Mouse (Mus musculus): ENCODE measurements at regions not wholly inside any gene's neighbourhood (a gene's known extent, or its start where the extent isn't known, plus 50 kb on each side); places are given as distances from the start of the nearest gene placed in this dataset.

GRCm38 (mm10) chr6:94926652-94927211 is 190.3 kb upstream of the Kbtbd8 start:
- H3K36me3 ChIP-seq (ENCODE audit: control insufficient read depth, insufficient read depth, low read length), result no peaks in the 10 kb centered on the region
- no peak overlapping the region for H3K4me3 ChIP-seq (ENCODE audit: low read depth, low read length)
- no peak overlapping the region for H3K27ac ChIP-seq (ENCODE audit: insufficient read depth, low read depth, low read length)
- 83% methylated on average over 8 of the region's 8 CpGs for WGBS
- TF ChIP-seq POLR2A (IDR thresholded peaks at IDR 0.05; ENCODE audit: low read depth, low read length) (no peak), CTCF (IDR thresholded peaks at IDR 0.05; ENCODE audit: extremely low read depth, insufficient read length, insufficient replicate concordance, low read depth, low read length) (no peak)
- H3K4me1 ChIP-seq (ENCODE audit: control insufficient read depth, insufficient read depth, insufficient read length, low read length), result no peaks in the 10 kb centered on the region
- H3K27me3 ChIP-seq (ENCODE audit: control insufficient read depth, insufficient read depth, low read length), result no peaks in the 10 kb centered on the region

GRCm38 (mm10) chr6:94925408-94925807 is 191.6 kb upstream of the Kbtbd8 start:
- whole genome bisulfite sequencing, result 88% methylated on average over 1 of the region's 1 CpGs
- Histone ChIP-seq H3K4me3 (ENCODE audit: low read depth, low read length) (no peak overlapping the region), H3K4me1 (ENCODE audit: control insufficient read depth, insufficient read depth, insufficient read length, low read length) (no peaks in the 10 kb centered on the region), H3K27ac (ENCODE audit: insufficient read depth, low read depth, low read length) (no peak overlapping the region), H3K36me3 (ENCODE audit: control insufficient read depth, insufficient read depth, low read length) (no peaks in the 10 kb centered on the region), H3K27me3 (ENCODE audit: control insufficient read depth, insufficient read depth, low read length) (no peaks in the 10 kb centered on the region)
- no peak for TF ChIP-seq CTCF (IDR thresholded peaks at IDR 0.05; ENCODE audit: extremely low read depth, insufficient read length, insufficient replicate concordance, low read depth, low read length)
- no peak for TF ChIP-seq POLR2A (IDR thresholded peaks at IDR 0.05; ENCODE audit: low read depth, low read length)

- H3K27ac ChIP-seq (ENCODE audit: insufficient read depth, low read depth, low read length), result no peak overlapping the region
- no peaks in the 10 kb centered on the region for H3K4me1 ChIP-seq (ENCODE audit: control insufficient read depth, insufficient read depth, insufficient read length, low read length)
- no peaks in the 10 kb centered on the region for H3K36me3 ChIP-seq (ENCODE audit: control insufficient read depth, insufficient read depth, low read length)
- TF ChIP-seq CTCF (IDR thresholded peaks at IDR 0.05; ENCODE audit: extremely low read depth, insufficient read length, insufficient replicate concordance, low read depth, low read length) (no peak), POLR2A (IDR thresholded peaks at IDR 0.05; ENCODE audit: low read depth, low read length) (no peak)
- H3K4me3 ChIP-seq (ENCODE audit: low read depth, low read length), result no peak overlapping the region
- no peaks in the 10 kb centered on the region for H3K27me3 ChIP-seq (ENCODE audit: control insufficient read depth, insufficient read depth, low read length)
- WGBS, result 93% methylated on average over 11 of the region's 11 CpGs
Observed at GRCm38 (mm10) chr6:94924338-94925039, 192.6 kb upstream of the Kbtbd8 start.

- H3K27ac ChIP-seq (ENCODE audit: insufficient read depth, low read depth, low read length), result no peak overlapping the region
- no peak for TF ChIP-seq CTCF (IDR thresholded peaks at IDR 0.05; ENCODE audit: extremely low read depth, insufficient read length, insufficient replicate concordance, low read depth, low read length)
- TF ChIP-seq POLR2A (IDR thresholded peaks at IDR 0.05; ENCODE audit: low read depth, low read length), result no peak
- no peaks in the 10 kb centered on the region for H3K4me1 ChIP-seq (ENCODE audit: control insufficient read depth, insufficient read depth, insufficient read length, low read length)
- WGBS, result 43% methylated on average over 2 of the region's 2 CpGs
- H3K27me3 ChIP-seq (ENCODE audit: control insufficient read depth, insufficient read depth, low read length), result no peaks in the 10 kb centered on the region
- no peak overlapping the region for H3K4me3 ChIP-seq (ENCODE audit: low read depth, low read length)
- no peaks in the 10 kb centered on the region for H3K36me3 ChIP-seq (ENCODE audit: control insufficient read depth, insufficient read depth, low read length)
Observed at GRCm38 (mm10) chr6:94921741-94922140, 195.3 kb upstream of the Kbtbd8 start.

- Histone ChIP-seq H3K27me3 (ENCODE audit: control insufficient read depth, insufficient read depth, low read length) (no peaks in the 10 kb centered on the region), H3K4me1 (ENCODE audit: control insufficient read depth, insufficient read depth, insufficient read length, low read length) (no peaks in the 10 kb centered on the region), H3K36me3 (ENCODE audit: control insufficient read depth, insufficient read depth, low read length) (no peaks in the 10 kb centered on the region), H3K4me3 (ENCODE audit: low read depth, low read length) (no peak overlapping the region), H3K27ac (ENCODE audit: insufficient read depth, low read depth, low read length) (no peak overlapping the region)
- 91% methylated on average over 2 of the region's 2 CpGs for WGBS
- TF ChIP-seq CTCF (IDR thresholded peaks at IDR 0.05; ENCODE audit: extremely low read depth, insufficient read length, insufficient replicate concordance, low read depth, low read length) (no peak), POLR2A (IDR thresholded peaks at IDR 0.05; ENCODE audit: low read depth, low read length) (no peak)
Observed at GRCm38 (mm10) chr6:94920770-94921169, 196.3 kb upstream of the Kbtbd8 start.

GRCm38 (mm10) chr6:94919194-94919743 is 197.8 kb upstream of the Kbtbd8 start:
- no peaks in the 10 kb centered on the region; the same call in 1 of the 2 replicates for H3K4me1 ChIP-seq (ENCODE audit: control insufficient read depth, insufficient read depth, insufficient read length, low read length)
- H3K4me3 ChIP-seq (ENCODE audit: low read depth, low read length), result no peak overlapping the region
- no peaks in the 10 kb centered on the region for H3K27me3 ChIP-seq (ENCODE audit: control insufficient read depth, insufficient read depth, low read length)
- TF ChIP-seq CTCF (IDR thresholded peaks at IDR 0.05; ENCODE audit: extremely low read depth, insufficient read length, insufficient replicate concordance, low read depth, low read length), result no peak
- TF ChIP-seq POLR2A (IDR thresholded peaks at IDR 0.05; ENCODE audit: low read depth, low read length), result no peak
- H3K36me3 ChIP-seq (ENCODE audit: control insufficient read depth, insufficient read depth, low read length), result no peaks in the 10 kb centered on the region
- H3K27ac ChIP-seq (ENCODE audit: insufficient read depth, low read depth, low read length), result no peak overlapping the region
- 77% methylated on average over 5 of the region's 5 CpGs for WGBS

DNA sequence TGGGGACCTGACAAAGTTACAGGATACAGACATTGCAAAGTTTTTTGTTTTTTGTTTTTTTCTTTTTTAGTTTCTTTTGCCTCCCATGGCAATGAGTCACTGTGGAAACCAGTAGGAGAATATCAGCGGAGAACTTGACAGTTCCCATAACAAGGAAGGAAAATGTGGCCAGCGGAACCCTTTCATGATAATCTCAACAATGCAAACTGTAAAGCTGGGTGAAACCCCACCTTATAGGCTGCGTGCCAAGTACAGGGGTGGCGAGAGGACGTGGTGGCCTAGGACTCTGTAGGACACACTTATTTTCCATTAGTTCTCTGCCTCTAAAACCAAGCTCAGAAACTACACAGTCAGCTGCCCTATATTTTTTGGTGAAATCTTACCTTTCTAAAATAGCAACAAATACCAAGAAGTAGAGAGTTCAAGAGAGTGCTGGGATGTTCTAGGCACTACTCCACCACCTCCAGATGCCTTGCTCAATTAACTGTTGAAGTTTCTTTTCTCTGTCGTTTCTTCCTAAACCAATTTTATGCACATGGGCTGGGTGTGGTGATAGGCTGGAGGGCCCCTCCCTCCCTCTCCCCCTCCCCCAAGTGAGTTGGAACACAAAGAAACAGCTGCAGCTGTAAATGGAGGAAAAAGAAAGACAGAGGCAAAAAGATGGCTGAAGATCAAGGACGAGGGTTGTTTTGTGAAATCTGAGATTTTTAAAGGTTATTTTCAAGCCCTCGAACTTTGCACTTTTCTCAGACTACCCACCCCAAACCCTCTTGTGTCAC is 201.0 kb upstream of the Kbtbd8 start:
- Histone ChIP-seq H3K4me3 (ENCODE audit: low read depth, low read length) (no peak overlapping the region), H3K27ac (ENCODE audit: insufficient read depth, low read depth, low read length) (peak overlapping the region; percentile 75), H3K36me3 (ENCODE audit: control insufficient read depth, insufficient read depth, low read length) (no peaks in the 10 kb centered on the region), H3K27me3 (ENCODE audit: control insufficient read depth, insufficient read depth, low read length) (no peaks in the 10 kb centered on the region), H3K4me1 (ENCODE audit: control insufficient read depth, insufficient read depth, insufficient read length, low read length) (no peaks in the 10 kb centered on the region; the same call in 1 of the 2 replicates)
- TF ChIP-seq POLR2A (IDR thresholded peaks at IDR 0.05; ENCODE audit: low read depth, low read length) (no peak), CTCF (IDR thresholded peaks at IDR 0.05; ENCODE audit: extremely low read depth, insufficient read length, insufficient replicate concordance, low read depth, low read length) (no peak)
- WGBS, result 17% methylated on average over 8 of the region's 8 CpGs

Data from small intestine, adult 2 months (tissue).